Mouse (Mus musculus) brain, embryonic 14.5 days (tissue): ENCODE data around the gene Scai. TPM values are rescaled to one million over a fixed set of nuclear protein-coding genes. Genes with fewer than 3 reads are reported as not detected.
"Not testable (repeated sequence)": the region's sequence is repeated elsewhere in the genome, so short reads cannot be mapped to it uniquely, and the experiment has no call there.

Experiments used
- DNase-seq: peaks from one replicate; pipeline ENCODE4 v3.0.0-alpha.2; 2011; ENCODE audit warnings: low read depth
- CTCF ChIP-seq: fragments of 200-500 bp; IDR thresholded peaks from 2 replicates; pipeline ENCODE4 v1.5.1; 2012; ENCODE audit warnings: inconsistent platforms, mild to moderate bottlenecking, moderate library complexity, borderline replicate concordance; ENCODE audit not compliant: insufficient read depth, insufficient read length; ENCODE audit errors: extremely low read depth
- POLR2A ChIP-seq: fragments of 200-500 bp; IDR thresholded peaks from 2 replicates; pipeline ENCODE4 v1.6.1; 2012; ENCODE audit warnings: mild to moderate bottlenecking, inconsistent platforms, borderline replicate concordance; ENCODE audit not compliant: poor library complexity, insufficient read depth, insufficient read length, severe bottlenecking; ENCODE audit errors: extremely low read depth
- polyA plus RNA-seq: library from polyadenylated mRNA; depleted of rRNA; stranded (reverse); fragments of >200 nt; gene quantifications from 2 replicates; pipeline ENCODE4 v1.2.3, GENCODE M21; 2012

Gene Scai
- polyA plus RNA-seq, 1 experiment = 15.9 TPM

GRCm38 (mm10) chr2:39116583-39116982 lies 74.0 kb downstream of the Scai start:
- DNase-seq = no peak
- no peak for TF ChIP-seq CTCF
- TF ChIP-seq POLR2A = no peak

- TF ChIP-seq POLR2A (no peak), CTCF (no peak)
- DNase-seq = no peak
Observed at GRCm38 (mm10) chr2:39114093-39114492, 76.4 kb downstream of the Scai start.

- no peak for TF ChIP-seq CTCF
- TF ChIP-seq POLR2A = no peak
- DNase-seq = no peak
Observed at GRCm38 (mm10) chr2:39110514-39110913, 80.0 kb downstream of the Scai start.

- DNase-seq = not testable (repeated sequence)
Observed at GRCm38 (mm10) chr2:39109712-39110111, 80.8 kb downstream of the Scai start.

- DNase-seq = not testable (repeated sequence)
Observed at GRCm38 (mm10) chr2:39099951-39100350, 90.6 kb downstream of the Scai start.

- peak; percentile 2 for DNase-seq
Observed at GRCm38 (mm10) chr2:39097993-39098392, 92.5 kb downstream of the Scai start.

GRCm38 (mm10) chr2:39091966-39092365 lies 98.6 kb downstream of the Scai start:
- no peak for DNase-seq
- TF ChIP-seq CTCF (no peak), POLR2A (no peak)

More at GRCm38 (mm10) chr2:39097993-39098392, 92.5 kb downstream of the Scai start:
- TF ChIP-seq CTCF = 0 out of 2 replicates have a peak, but pooled peaks have one; percentile 7
- TF ChIP-seq POLR2A = no peak

GRCm38 (mm10) chr2:39082706-39083105 lies 107.8 kb downstream of the Scai start:
- no peak for TF ChIP-seq CTCF
- no peak for TF ChIP-seq POLR2A
- DNase-seq = no peak

- no peak for TF ChIP-seq POLR2A
- no peak for TF ChIP-seq CTCF
- no peak for DNase-seq
Observed at GRCm38 (mm10) chr2:39070666-39071065, 119.9 kb downstream of the Scai start.

GRCm38 (mm10) chr2:39069096-39069495 lies 121.4 kb downstream of the Scai start:
- no peak for DNase-seq
- TF ChIP-seq POLR2A = no peak
- TF ChIP-seq CTCF = no peak

- DNase-seq = peak; percentile 98
- TF ChIP-seq POLR2A = peak; percentile 88
- no peak for TF ChIP-seq CTCF
Observed at GRCm38 (mm10) chr2:39065400-39065987, 125.0 kb downstream of the Scai start, which contains the start of gene Golga1. Gene Golga1 (minus strand): TSS chr2:39065541.

GRCm38 (mm10) chr2:39064687-39065399 lies 125.7 kb downstream of the Scai start:
- DNase-seq = no peak

GRCm38 (mm10) chr2:39048515-39048914 lies 142.0 kb downstream of the Scai start:
- TF ChIP-seq POLR2A (no peak), CTCF (no peak)
- no peak for DNase-seq

More at GRCm38 (mm10) chr2:39064687-39065399, 125.7 kb downstream of the Scai start:
- TF ChIP-seq POLR2A (no peak), CTCF (no peak)

GRCm38 (mm10) chr2:39040215-39040614 lies 150.3 kb downstream of the Scai start:
- no peak for TF ChIP-seq POLR2A
- TF ChIP-seq CTCF = no peak
- no peak for DNase-seq
